ENCODE assay signal across 19 mouse cellular contexts in the genomic region with DNA sequence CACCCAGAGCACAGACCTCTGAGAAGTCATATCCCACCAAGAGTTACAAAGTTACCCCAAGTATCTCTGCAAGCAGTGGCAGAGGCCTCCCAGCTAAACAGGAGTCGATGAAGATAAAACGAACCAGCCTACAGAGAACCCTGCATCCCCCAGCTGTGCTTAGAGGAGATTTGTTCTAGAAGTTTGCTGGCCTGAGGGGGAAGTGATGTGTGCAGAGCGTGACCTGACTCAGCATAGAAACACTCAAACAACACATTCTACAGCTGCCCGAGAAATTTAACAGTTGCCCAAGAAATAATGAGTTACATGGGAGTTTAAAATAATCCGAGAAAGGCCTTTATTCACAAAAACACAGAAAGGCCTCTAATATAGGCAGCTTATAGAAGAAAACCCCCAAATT. TPM values are rescaled to one million over a fixed set of nuclear protein-coding genes. Genes with fewer than 3 reads are reported as not detected.
DNase-seq lines count a peak whose midpoint lies in the region; ATAC-seq and TF ChIP-seq lines count a peak whose summit lies in the region.
"Had no signal": no experiment of that assay in that cellular context is flagged by ENCODE, and none has a peak within 500 bp of the region (broad histone marks: within the 10 kb centered on the region; RNA-seq: fewer than 3 reads in every experiment).

No protein-coding gene starts in this region.

- no peaks in the 10 kb centered on the region for H3K9me3 ChIP-seq in heart, embryonic 11.5 days (replicated peaks; ENCODE audit: control insufficient read depth, low read length)
- H3K9me3 ChIP-seq in stomach, embryonic 15.5 days = no peaks in the 10 kb centered on the region
- no peaks in the 10 kb centered on the region for H3K9me3 ChIP-seq in stomach, postnatal 0 days (ENCODE audit: control insufficient read depth, low read length)
- no peaks in the 10 kb centered on the region for H3K9me3 ChIP-seq in midbrain, embryonic 11.5 days (ENCODE audit: control insufficient read depth, low read length)
- H3K9me3 ChIP-seq: embryonic facial prominence, embryonic 15.5 days; midbrain, embryonic 13.5 days had no signal

- no peak overlapping the region for H3K4me3 ChIP-seq in heart, embryonic 11.5 days (ENCODE audit: low read depth, low read length)
- H3K4me3 ChIP-seq in stomach, embryonic 15.5 days (replicated peaks) = no peak overlapping the region
- H3K4me3 ChIP-seq in stomach, postnatal 0 days (ENCODE audit: low read depth, low read length) = no peak overlapping the region
- no peak overlapping the region for H3K4me3 ChIP-seq in embryonic fibroblast, embryonic 13.5 days (ENCODE audit: insufficient read depth, low read length)
- no peak overlapping the region for H3K4me3 ChIP-seq in midbrain, embryonic 11.5 days (ENCODE audit: low read depth, low read length)
- H3K4me3 ChIP-seq: embryonic facial prominence, embryonic 15.5 days; midbrain, embryonic 13.5 days had no signal

- intact Hi-C loops in heart, postnatal 14 days (cut with DNase I) = no loop called here

- 0 out of 2 replicates have a peak, but pooled peaks have one; percentile 29 for ATAC-seq in heart, embryonic 11.5 days (replicated peaks; ENCODE audit: insufficient number of reproducible peaks, low FRiP score, low TSS enrichment)
- ATAC-seq in stomach, embryonic 15.5 days (ENCODE audit: insufficient read depth, low FRiP score, low read depth) = peak; percentile 41; the same call in 1 of the 2 replicates
- ATAC-seq in stomach, postnatal 0 days (ENCODE audit: low FRiP score, low TSS enrichment) = no peak
- ATAC-seq in frontal cortex, adult (ENCODE audit: low TSS enrichment) = no peak
- no peak for ATAC-seq in midbrain, embryonic 11.5 days (ENCODE audit: low FRiP score)
- ATAC-seq: activated CD4-positive, CD25-positive, alpha-beta regulatory T cell, adult 4 months; forebrain, embryonic 16.5 days; intestine, embryonic 16.5 days; midbrain, embryonic 13.5 days had no signal

- no peaks in the 10 kb centered on the region for H3K27me3 ChIP-seq in heart, embryonic 11.5 days (ENCODE audit: control insufficient read depth, insufficient read depth, low read length)
- no peaks in the 10 kb centered on the region for H3K27me3 ChIP-seq in stomach, embryonic 15.5 days (replicated peaks)
- H3K27me3 ChIP-seq in stomach, postnatal 0 days (ENCODE audit: control insufficient read depth, insufficient read depth, low read length) = no peaks in the 10 kb centered on the region
- H3K27me3 ChIP-seq in midbrain, embryonic 11.5 days (ENCODE audit: control insufficient read depth, insufficient read depth, low read length) = no peaks in the 10 kb centered on the region
- H3K27me3 ChIP-seq: embryonic facial prominence, embryonic 15.5 days; midbrain, embryonic 13.5 days had no signal

- peak overlapping the region; percentile 94 for H3K27ac ChIP-seq in heart, embryonic 11.5 days (ENCODE audit: low read depth, low read length)
- peak overlapping the region; percentile 21; the same call in 1 of the 2 replicates for H3K27ac ChIP-seq in stomach, embryonic 15.5 days
- H3K27ac ChIP-seq in stomach, postnatal 0 days (replicated peaks) = no peak overlapping the region
- peak overlapping the region; percentile 92 for H3K27ac ChIP-seq in embryonic fibroblast, embryonic 13.5 days (ENCODE audit: insufficient read depth, low read length)
- no peak overlapping the region for H3K27ac ChIP-seq in midbrain, embryonic 11.5 days (ENCODE audit: low read depth, low read length)
- H3K27ac ChIP-seq: embryonic facial prominence, embryonic 15.5 days; hindbrain, embryonic 14.5 days; kidney, postnatal 0 days; midbrain, embryonic 13.5 days had no signal

- H3K9ac ChIP-seq in heart, embryonic 11.5 days (ENCODE audit: low read depth, low read length) = no peak overlapping the region
- no peak overlapping the region for H3K9ac ChIP-seq in stomach, embryonic 15.5 days
- no peak overlapping the region for H3K9ac ChIP-seq in stomach, postnatal 0 days (ENCODE audit: low read length)
- no peak overlapping the region for H3K9ac ChIP-seq in midbrain, embryonic 11.5 days (ENCODE audit: low read length)
- H3K9ac ChIP-seq: embryonic facial prominence, embryonic 15.5 days; hindbrain, embryonic 14.5 days; midbrain, embryonic 13.5 days had no signal

- 42% methylated on average over 5 of the region's 5 CpGs for WGBS in heart, embryonic 11.5 days (ENCODE audit: insufficient replicate concordance)
- WGBS in stomach, embryonic 15.5 days = 58% methylated on average over 5 of the region's 5 CpGs
- WGBS in stomach, postnatal 0 days = 40% methylated on average over 5 of the region's 5 CpGs
- 87% methylated on average over 5 of the region's 5 CpGs for WGBS in midbrain, embryonic 11.5 days

- peaks cover 73% of the 10 kb centered on the region for H3K4me1 ChIP-seq in heart, embryonic 11.5 days (ENCODE audit: control insufficient read depth, insufficient read depth, low read length)
- peaks cover 6% of the 10 kb centered on the region; the same call in 1 of the 2 replicates for H3K4me1 ChIP-seq in stomach, embryonic 15.5 days
- H3K4me1 ChIP-seq in stomach, postnatal 0 days (replicated peaks; ENCODE audit: control insufficient read depth, insufficient read depth) = no peaks in the 10 kb centered on the region
- peaks cover 18% of the 10 kb centered on the region for H3K4me1 ChIP-seq in embryonic fibroblast, embryonic 13.5 days (ENCODE audit: control insufficient read depth, insufficient read depth, low read length)
- no peaks in the 10 kb centered on the region for H3K4me1 ChIP-seq in midbrain, embryonic 11.5 days (ENCODE audit: control insufficient read depth, insufficient read depth, low read length)
- H3K4me1 ChIP-seq: midbrain, embryonic 13.5 days had no signal

- no peak overlapping the region for H3K4me2 ChIP-seq in heart, embryonic 11.5 days
- no peak overlapping the region for H3K4me2 ChIP-seq in stomach, embryonic 15.5 days
- H3K4me2 ChIP-seq in stomach, postnatal 0 days (replicated peaks; ENCODE audit: low read depth) = no peak overlapping the region
- H3K4me2 ChIP-seq in midbrain, embryonic 11.5 days = no peak overlapping the region
- H3K4me2 ChIP-seq: embryonic facial prominence, embryonic 15.5 days; hindbrain, embryonic 14.5 days; midbrain, embryonic 13.5 days had no signal

- TF ChIP-seq CTCF in stomach, postnatal 0 days (IDR thresholded peaks at IDR 0.05; ENCODE audit: low read depth) = no peak
- no peak for TF ChIP-seq CTCF in embryonic fibroblast, embryonic 13.5 days (IDR thresholded peaks at IDR 0.05; ENCODE audit: borderline replicate concordance, insufficient read depth, low read length)

- no peak for DNase-seq in heart, postnatal 14 days
- DNase-seq in stomach, postnatal 0 days (ENCODE audit: low spot score) = no peak
- DNase-seq in midbrain, embryonic 11.5 days (ENCODE audit: low spot score, missing footprints) = no peak
- DNase-seq in right cerebral cortex, adult 2 months (ENCODE audit: low spot score in 2 of 2) = no peak
- DNase-seq: adrenal gland, postnatal 25 days; cerebellum, adult 9-11 months; gastrocnemius, postnatal 14 days; lung, postnatal 36 days had no signal

- peaks cover 2% of the 10 kb centered on the region; the same call in 1 of the 2 replicates for H3K36me3 ChIP-seq in heart, embryonic 11.5 days (ENCODE audit: control insufficient read depth, insufficient read depth, low read length)
- no peaks in the 10 kb centered on the region for H3K36me3 ChIP-seq in stomach, embryonic 15.5 days
- H3K36me3 ChIP-seq in stomach, postnatal 0 days (ENCODE audit: control insufficient read depth, insufficient read depth, low read length) = no peaks in the 10 kb centered on the region
- no peaks in the 10 kb centered on the region for H3K36me3 ChIP-seq in midbrain, embryonic 11.5 days (ENCODE audit: control insufficient read depth, insufficient read depth, low read length)
- H3K36me3 ChIP-seq: embryonic facial prominence, embryonic 15.5 days; midbrain, embryonic 13.5 days had no signal

- no peak for TF ChIP-seq POLR2A in embryonic fibroblast, embryonic 13.5 days (IDR thresholded peaks at IDR 0.05; ENCODE audit: low read depth, low read length)

- TF ChIP-seq EP300 in stomach, postnatal 0 days (optimal IDR thresholded peaks at IDR 0.05) = no peak

RNA-seq across cellular contexts. Expression of gene Jph2, which starts 39.1 kb away (rescaled TPM):
- 19.5 and 22.7 TPM in 2 replicates for polyA plus RNA-seq in heart, embryonic 11.5 days (2014; fragmentation: Nextera tagmentation; extraction: Ambion mirVana)
- 100 to 1,000 TPM; 401 to 402 TPM for total RNA-seq in heart, postnatal 14 days (2021)
- 12.7 and 13.1 TPM in 2 replicates for polyA plus RNA-seq in stomach, embryonic 15.5 days (2015; fragmentation: Nextera tagmentation; extraction: Ambion mirVana)
- polyA plus RNA-seq in stomach, postnatal 0 days (2015; fragmentation: Nextera tagmentation; extraction: Ambion mirVana) = 13.6 and 13.9 TPM in 2 replicates
- polyA plus RNA-seq in embryonic fibroblast, embryonic 13.5 days (2011; ENCODE audit: insufficient read length, low read depth, missing spikeins) = 33.0 and 50.9 TPM in 2 replicates
- 0.19 TPM in 2 replicates for polyA plus RNA-seq in midbrain, embryonic 11.5 days (2014; fragmentation: Nextera tagmentation; extraction: Ambion mirVana)
- polyA plus RNA-seq: activated CD4-positive, CD25-positive, alpha-beta regulatory T cell, adult 4 months had no signal

Comparison
In these comparisons a context has a peak if more than half of its experiments do, and no peak if none do; other contexts are left out.
1. ATAC-seq: peak in heart, embryonic 11.5 days (single experiment) and stomach, embryonic 15.5 days (single experiment); none in stomach, postnatal 0 days (single experiment), frontal cortex, adult (single experiment) and midbrain, embryonic 11.5 days (single experiment).
2. H3K27ac ChIP-seq: peak in heart, embryonic 11.5 days (single experiment), stomach, embryonic 15.5 days (single experiment) and embryonic fibroblast, embryonic 13.5 days (single experiment); none in stomach, postnatal 0 days (single experiment) and midbrain, embryonic 11.5 days (single experiment).
3. RNA of gene Jph2, which starts 39.1 kb away (polyA plus RNA-seq): 33.0 to 50.9 TPM in embryonic fibroblast, embryonic 13.5 days, 19.5 to 22.7 TPM in heart, embryonic 11.5 days, 13.6 to 13.9 TPM in stomach, postnatal 0 days and 12.7 to 13.1 TPM in stomach, embryonic 15.5 days; 0.19 TPM in midbrain, embryonic 11.5 days; every median in the first group is over 10 times any median in the second.